Mouse (Mus musculus): ENCODE data around the gene Gm42906.

DNA sequence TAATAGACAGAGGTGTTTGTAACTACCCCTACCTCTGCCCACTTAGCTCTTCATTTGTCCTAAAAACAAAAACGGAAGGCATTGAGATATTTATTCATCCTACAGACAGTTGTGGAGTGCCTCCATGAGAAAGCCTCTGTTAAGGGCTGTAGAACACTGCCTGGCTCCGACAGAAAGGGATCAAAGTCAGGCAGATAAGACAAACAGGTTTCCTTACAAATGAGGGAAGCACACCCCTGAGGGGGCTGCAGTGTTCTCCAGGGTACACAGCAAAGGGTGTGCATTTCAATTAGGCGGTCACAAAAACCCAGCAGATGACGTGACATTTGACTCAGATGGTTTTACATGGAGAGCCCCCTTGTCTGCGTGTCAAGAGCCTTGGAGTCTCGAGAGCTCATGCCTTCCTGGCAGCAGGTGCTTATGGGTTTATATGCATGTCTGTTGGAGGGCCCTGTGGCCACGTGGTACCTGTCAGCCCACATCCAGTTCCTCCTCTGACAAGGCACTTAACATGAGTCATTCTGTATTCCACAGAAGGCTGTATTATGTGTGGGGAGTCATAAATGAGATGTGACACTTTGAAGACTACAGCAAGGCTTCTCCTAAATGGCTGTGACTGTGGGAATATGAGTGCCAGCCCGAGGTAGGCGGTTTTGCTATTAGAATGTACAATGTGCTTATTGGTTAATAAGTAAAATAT, 323.5 kb downstream of the Gm42906 start:
- TF ChIP-seq CTCF (IDR thresholded peaks at IDR 0.05; ENCODE audit: control insufficient read depth, insufficient read depth, insufficient read length) (no peak), USF1 (IDR thresholded peaks at IDR 0.05; ENCODE audit: low read depth) (peak; percentile 57), CEBPB (IDR thresholded peaks at IDR 0.05; ENCODE audit: low read depth) (no peak)

All from C2C12 (cell line).